Mouse (Mus musculus): ENCODE results near the gene Gdf11. TPM values are rescaled to one million over a fixed set of nuclear protein-coding genes. Genes with fewer than 3 reads are reported as not detected.

The Gdf11 gene
- polyA plus RNA-seq, 1 experiment from 2014 or later = 4.5 TPM

DNA sequence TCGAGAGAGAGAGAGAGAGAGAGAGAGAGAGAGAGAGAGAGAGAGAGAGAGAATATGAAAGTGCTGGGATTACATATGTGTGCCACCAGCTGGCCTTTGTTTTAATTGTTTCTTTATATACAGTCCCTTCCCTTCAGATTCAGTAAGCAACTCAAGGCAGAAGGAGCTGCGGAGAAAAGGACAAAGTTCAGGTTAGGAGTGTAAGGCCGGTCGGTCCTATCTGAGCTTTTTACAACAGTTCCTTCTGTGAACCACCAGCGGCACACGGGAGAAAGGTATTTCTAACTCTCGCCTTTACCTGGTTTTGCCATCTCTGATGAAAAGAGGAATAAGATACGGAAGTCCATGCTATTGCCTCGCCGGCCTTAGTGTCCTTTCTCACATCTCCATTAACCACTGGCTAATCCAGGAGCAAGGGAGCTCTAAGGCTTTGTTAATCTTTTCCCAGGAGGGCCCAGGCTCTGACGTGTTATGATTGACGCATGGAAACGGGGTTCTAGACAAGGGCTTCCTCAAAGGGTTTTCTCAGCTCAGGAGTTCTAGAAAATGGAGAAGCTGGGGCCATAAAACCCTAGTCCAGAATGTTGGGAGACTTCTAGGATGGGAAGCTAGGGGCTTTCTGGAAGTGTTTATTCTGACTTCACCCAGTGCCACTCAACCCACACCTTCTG is 17.4 kb upstream of the Gdf11 start:
- peak overlapping the region; percentile 97 for H3K9ac ChIP-seq (ENCODE audit: low read length)
- ATAC-seq (replicated peaks; ENCODE audit: low FRiP score, low TSS enrichment, low read depth) (peak; percentile 14; the same call in 1 of the 2 replicates), DNase-seq (ENCODE audit: low spot score) (peak; percentile 71)
- H3K4me3 ChIP-seq (ENCODE audit: low read depth, low read length) = peak overlapping the region; percentile 83
- peak overlapping the region; percentile 89 for H3K27ac ChIP-seq (ENCODE audit: low read depth)
- H3K4me1 ChIP-seq (replicated peaks; ENCODE audit: control insufficient read depth, insufficient read depth, low read length) = peaks cover 15% of the 10 kb centered on the region; the same call in 1 of the 2 replicates
- 49% methylated on average over 13 of the region's 13 CpGs for WGBS
- peaks cover 20% of the 10 kb centered on the region for H3K36me3 ChIP-seq (ENCODE audit: control insufficient read depth, insufficient read depth, low read length)
- H3K9me3 ChIP-seq (ENCODE audit: control insufficient read depth, low read length) = no peaks in the 10 kb centered on the region
- no peaks in the 10 kb centered on the region for H3K27me3 ChIP-seq (replicated peaks; ENCODE audit: control insufficient read depth, insufficient read depth, low read length)
- peak overlapping the region; percentile 69 for H3K4me2 ChIP-seq (ENCODE audit: low read length)

DNA sequence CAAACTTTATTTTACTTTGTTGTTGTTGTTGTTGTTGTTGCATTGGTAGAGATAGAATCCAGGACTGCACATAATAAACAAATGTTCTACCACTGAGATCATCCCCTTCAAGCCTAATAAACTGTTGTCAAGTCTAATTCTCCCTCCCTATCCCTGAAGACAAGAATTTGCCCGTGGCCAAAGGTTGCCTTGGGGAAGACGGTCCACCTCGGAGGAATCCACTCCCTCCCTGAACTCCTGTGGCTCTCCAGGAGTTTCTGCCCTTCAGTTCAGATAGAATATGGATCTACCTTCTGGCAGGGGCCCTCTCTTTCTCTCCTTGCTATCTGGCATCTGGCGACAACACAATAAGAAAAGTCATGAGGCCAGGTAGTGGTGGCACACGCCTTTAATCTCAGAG is 13.3 kb upstream of the Gdf11 start:
- H3K27me3 ChIP-seq (replicated peaks; ENCODE audit: control insufficient read depth, insufficient read depth, low read length) = no peaks in the 10 kb centered on the region
- ATAC-seq (replicated peaks; ENCODE audit: low FRiP score, low TSS enrichment, low read depth) = no peak
- no peak overlapping the region for H3K27ac ChIP-seq (ENCODE audit: low read depth)
- no peak overlapping the region for H3K4me2 ChIP-seq (ENCODE audit: low read length)
- no peak for DNase-seq (ENCODE audit: low spot score)
- H3K36me3 ChIP-seq (ENCODE audit: control insufficient read depth, insufficient read depth, low read length) = no peaks in the 10 kb centered on the region
- no peak overlapping the region for H3K4me3 ChIP-seq (ENCODE audit: low read depth, low read length)
- no peak overlapping the region for H3K9ac ChIP-seq (ENCODE audit: low read length)
- WGBS = 69% methylated on average over 5 of the region's 5 CpGs
- peaks cover 3% of the 10 kb centered on the region; the same call in 1 of the 2 replicates for H3K4me1 ChIP-seq (replicated peaks; ENCODE audit: control insufficient read depth, insufficient read depth, low read length)
- no peaks in the 10 kb centered on the region for H3K9me3 ChIP-seq (ENCODE audit: control insufficient read depth, low read length)

DNA sequence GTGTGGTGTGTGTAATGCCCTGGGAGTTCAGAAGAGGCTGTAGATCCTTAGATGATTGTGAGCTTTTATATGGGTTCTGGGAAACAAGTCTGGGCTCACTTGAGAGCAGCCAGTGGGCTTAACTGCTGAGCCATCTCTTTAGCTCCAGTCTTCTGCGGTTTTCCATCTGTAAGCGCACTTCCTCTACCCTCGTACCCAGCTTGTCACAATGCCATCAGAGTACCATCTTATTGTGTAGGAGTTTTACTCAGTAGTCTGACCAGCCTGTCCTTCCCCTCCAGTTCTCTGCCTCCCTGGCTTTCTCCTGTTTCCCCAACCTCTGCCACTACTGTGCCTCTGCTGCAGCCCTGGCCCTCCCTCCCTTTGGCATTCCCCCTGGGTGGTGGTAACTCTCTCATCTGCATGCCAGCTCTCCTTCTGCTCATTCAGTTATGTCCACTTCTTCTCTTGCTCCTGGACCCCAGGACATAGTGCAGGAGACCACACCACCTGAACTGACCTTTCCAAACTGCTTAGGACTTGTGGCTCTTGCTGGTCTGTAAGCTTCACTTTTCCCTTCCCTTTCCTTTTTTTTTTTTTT is 11.0 kb upstream of the Gdf11 start:
- H3K27ac ChIP-seq (ENCODE audit: low read depth) = no peak overlapping the region
- no peak overlapping the region for H3K4me2 ChIP-seq (ENCODE audit: low read length)
- no peaks in the 10 kb centered on the region for H3K27me3 ChIP-seq (replicated peaks; ENCODE audit: control insufficient read depth, insufficient read depth, low read length)
- no peak overlapping the region for H3K4me3 ChIP-seq (ENCODE audit: low read depth, low read length)
- no peaks in the 10 kb centered on the region for H3K36me3 ChIP-seq (ENCODE audit: control insufficient read depth, insufficient read depth, low read length)
- H3K4me1 ChIP-seq (replicated peaks; ENCODE audit: control insufficient read depth, insufficient read depth, low read length) = no peaks in the 10 kb centered on the region
- 75% methylated on average over 3 of the region's 3 CpGs for WGBS
- ATAC-seq (replicated peaks; ENCODE audit: low FRiP score, low TSS enrichment, low read depth) = no peak
- no peak for DNase-seq (ENCODE audit: low spot score)
- H3K9me3 ChIP-seq (ENCODE audit: control insufficient read depth, low read length) = no peaks in the 10 kb centered on the region
- H3K9ac ChIP-seq (ENCODE audit: low read length) = no peak overlapping the region

DNA sequence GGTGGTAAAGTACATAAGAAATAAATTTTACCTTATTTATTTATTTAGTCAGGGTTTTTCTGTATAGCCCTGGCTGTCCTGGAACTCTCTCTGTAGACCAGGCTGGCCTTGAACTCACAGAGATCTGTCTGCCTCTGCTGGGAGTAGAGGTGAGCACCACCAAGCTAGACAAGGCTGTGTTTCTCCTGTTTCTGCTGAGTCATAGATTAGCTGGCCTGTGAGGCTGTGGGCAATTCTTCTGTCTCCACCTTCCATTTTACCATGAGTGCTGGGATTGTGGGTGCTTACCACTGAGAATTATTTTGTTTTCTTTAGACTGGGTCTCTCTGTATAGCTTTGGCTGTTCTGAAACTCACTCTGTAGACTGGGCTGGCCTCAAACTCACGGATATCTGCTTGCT is 9.9 kb upstream of the Gdf11 start:
- no peak for ATAC-seq (replicated peaks; ENCODE audit: low FRiP score, low TSS enrichment, low read depth)

DNA sequence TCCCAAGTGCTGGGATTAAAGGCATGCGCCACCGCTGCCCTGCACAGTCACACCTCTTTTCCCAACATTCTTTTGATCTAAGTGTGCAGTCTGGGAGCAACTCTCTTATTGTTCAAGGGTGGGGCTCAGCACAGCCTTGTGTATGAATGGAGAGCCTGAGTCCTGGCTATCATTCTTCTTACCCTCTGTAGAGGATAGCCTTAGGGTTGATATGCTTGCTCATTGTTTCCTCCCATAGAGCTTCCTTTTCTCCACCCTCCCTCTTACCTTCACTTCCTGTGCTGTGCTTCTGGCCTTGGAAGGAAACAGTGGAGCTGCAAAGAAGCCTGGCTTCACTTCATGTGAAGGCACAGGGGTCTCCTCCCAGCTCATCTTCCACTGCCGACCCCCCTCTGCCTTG is 9.2 kb upstream of the Gdf11 start, which contains the start of gene Cd63:
Gene Cd63 (plus strand): TSS at position 292 of the 400 bp plus-strand sequence.
- no peak within 1 kb of the TSS for H3K27ac ChIP-seq (ENCODE audit: low read depth)
- 76% methylated on average over 3 of the region's 3 CpGs for whole genome bisulfite sequencing
- H3K9ac ChIP-seq (ENCODE audit: low read length) = no peak within 1 kb of the TSS

More for the DNA sequence above, 9.9 kb upstream of the Gdf11 start:
- H3K4me3 ChIP-seq (ENCODE audit: low read depth, low read length) = no peak overlapping the region
- WGBS = 70% methylated on average over 1 of the region's 1 CpGs
- H3K27ac ChIP-seq (ENCODE audit: low read depth) = no peak overlapping the region
- H3K9ac ChIP-seq (ENCODE audit: low read length) = no peak overlapping the region
- no peak overlapping the region for H3K4me2 ChIP-seq (ENCODE audit: low read length)
- no peaks in the 10 kb centered on the region for H3K36me3 ChIP-seq (ENCODE audit: control insufficient read depth, insufficient read depth, low read length)
- H3K9me3 ChIP-seq (ENCODE audit: control insufficient read depth, low read length) = no peaks in the 10 kb centered on the region
- DNase-seq (ENCODE audit: low spot score) = no peak
- peaks cover 9% of the 10 kb centered on the region for H3K27me3 ChIP-seq (replicated peaks; ENCODE audit: control insufficient read depth, insufficient read depth, low read length)
- no peaks in the 10 kb centered on the region for H3K4me1 ChIP-seq (replicated peaks; ENCODE audit: control insufficient read depth, insufficient read depth, low read length)

DNA sequence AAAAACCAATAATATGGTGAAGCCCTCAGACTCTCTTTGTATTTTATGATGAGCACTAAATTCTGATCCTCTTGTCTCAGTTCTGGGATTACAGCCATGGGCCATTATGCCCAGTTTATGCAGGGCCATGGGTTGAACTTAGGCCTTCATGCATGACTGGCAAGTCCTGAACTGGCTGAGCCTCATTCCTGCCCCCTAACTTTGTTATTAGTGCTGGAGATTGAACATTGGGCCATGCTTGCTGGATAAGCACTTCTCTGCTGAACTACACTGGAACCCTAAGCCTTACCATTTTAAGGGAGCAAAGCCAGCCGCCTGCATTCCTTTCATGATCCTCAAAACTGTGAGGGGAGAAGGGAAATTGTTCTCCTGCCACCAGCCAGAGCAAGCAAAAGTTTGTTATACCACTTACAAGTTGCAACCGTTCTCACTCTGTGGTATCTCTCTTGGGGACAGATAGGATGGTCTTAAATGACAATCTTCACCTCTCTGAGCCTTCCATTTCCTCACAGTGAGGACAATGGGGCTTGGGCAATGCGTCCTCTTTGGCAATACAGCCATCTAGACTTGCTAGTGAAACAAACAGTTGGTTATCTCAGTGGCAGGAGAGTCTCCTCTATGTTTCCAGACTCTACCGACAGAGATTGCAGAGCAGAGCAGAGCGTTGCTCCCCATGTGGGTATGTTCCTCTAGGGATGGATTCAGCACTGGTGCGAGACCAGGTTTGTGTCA is 8.4 kb upstream of the Gdf11 start:
- 81% methylated on average over 6 of the region's 6 CpGs for WGBS
- Histone ChIP-seq H3K4me1 (replicated peaks; ENCODE audit: control insufficient read depth, insufficient read depth, low read length) (peaks cover 4% of the 10 kb centered on the region; the same call in 1 of the 2 replicates), H3K9ac (ENCODE audit: low read length) (no peak overlapping the region), H3K36me3 (ENCODE audit: control insufficient read depth, insufficient read depth, low read length) (no peaks in the 10 kb centered on the region), H3K4me2 (ENCODE audit: low read length) (no peak overlapping the region), H3K9me3 (ENCODE audit: control insufficient read depth, low read length) (no peaks in the 10 kb centered on the region), H3K27ac (ENCODE audit: low read depth) (no peak overlapping the region), H3K4me3 (ENCODE audit: low read depth, low read length) (no peak overlapping the region), H3K27me3 (replicated peaks; ENCODE audit: control insufficient read depth, insufficient read depth, low read length) (peaks cover 16% of the 10 kb centered on the region)
- ATAC-seq (replicated peaks; ENCODE audit: low FRiP score, low TSS enrichment, low read depth) = no peak
- DNase-seq (ENCODE audit: low spot score) = no peak

More for the DNA sequence above, 9.2 kb upstream of the Gdf11 start, which contains the start of gene Cd63:
- Histone ChIP-seq H3K36me3 (ENCODE audit: control insufficient read depth, insufficient read depth, low read length) (no peaks in the 10 kb centered on the region), H3K4me3 (ENCODE audit: low read depth, low read length) (no peak within 1 kb of the TSS), H3K4me2 (ENCODE audit: low read length) (no peak within 1 kb of the TSS), H3K4me1 (replicated peaks; ENCODE audit: control insufficient read depth, insufficient read depth, low read length) (peaks cover 4% of the 10 kb centered on the region; the same call in 1 of the 2 replicates), H3K9me3 (ENCODE audit: control insufficient read depth, low read length) (no peaks in the 10 kb centered on the region), H3K27me3 (replicated peaks; ENCODE audit: control insufficient read depth, insufficient read depth, low read length) (peaks cover 16% of the 10 kb centered on the region)
- ATAC-seq (replicated peaks; ENCODE audit: low FRiP score, low TSS enrichment, low read depth) (no peak), DNase-seq (ENCODE audit: low spot score) (no peak)

DNA sequence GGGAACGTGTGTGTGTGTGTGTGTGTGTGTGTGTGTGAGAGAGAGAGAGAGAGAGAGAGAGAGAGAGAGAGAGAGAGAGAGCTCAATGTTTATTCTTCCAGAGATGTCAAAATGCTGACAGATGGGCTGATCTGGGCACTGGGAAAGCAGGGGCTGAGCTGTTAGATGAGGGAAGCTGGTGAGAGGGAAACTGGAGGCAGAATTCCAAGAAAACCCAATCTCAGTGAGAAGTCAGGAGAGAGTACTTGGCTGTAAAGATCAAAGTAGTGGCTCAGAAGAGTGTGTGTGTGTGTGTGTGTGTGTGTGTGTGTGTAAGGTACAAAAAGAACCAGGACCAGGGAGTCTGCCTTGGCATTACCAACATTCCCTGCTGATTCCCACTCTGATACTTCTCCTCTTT is 6.0 kb upstream of the Gdf11 start:
- no peak overlapping the region for H3K4me3 ChIP-seq (ENCODE audit: low read depth, low read length)
- 0% methylated on average over 1 of the region's 1 CpGs for WGBS
- no peak overlapping the region for H3K27ac ChIP-seq (ENCODE audit: low read depth)
- no peak overlapping the region for H3K4me2 ChIP-seq (ENCODE audit: low read length)
- H3K9me3 ChIP-seq (ENCODE audit: control insufficient read depth, low read length) = no peaks in the 10 kb centered on the region
- no peak overlapping the region for H3K9ac ChIP-seq (ENCODE audit: low read length)
- DNase-seq (ENCODE audit: low spot score) (no peak), ATAC-seq (replicated peaks; ENCODE audit: low FRiP score, low TSS enrichment, low read depth) (no peak)
- H3K36me3 ChIP-seq (ENCODE audit: control insufficient read depth, insufficient read depth, low read length) = no peaks in the 10 kb centered on the region
- H3K4me1 ChIP-seq (replicated peaks; ENCODE audit: control insufficient read depth, insufficient read depth, low read length) = peaks cover 4% of the 10 kb centered on the region; the same call in 1 of the 2 replicates
- peaks cover 19% of the 10 kb centered on the region for H3K27me3 ChIP-seq (replicated peaks; ENCODE audit: control insufficient read depth, insufficient read depth, low read length)

DNA sequence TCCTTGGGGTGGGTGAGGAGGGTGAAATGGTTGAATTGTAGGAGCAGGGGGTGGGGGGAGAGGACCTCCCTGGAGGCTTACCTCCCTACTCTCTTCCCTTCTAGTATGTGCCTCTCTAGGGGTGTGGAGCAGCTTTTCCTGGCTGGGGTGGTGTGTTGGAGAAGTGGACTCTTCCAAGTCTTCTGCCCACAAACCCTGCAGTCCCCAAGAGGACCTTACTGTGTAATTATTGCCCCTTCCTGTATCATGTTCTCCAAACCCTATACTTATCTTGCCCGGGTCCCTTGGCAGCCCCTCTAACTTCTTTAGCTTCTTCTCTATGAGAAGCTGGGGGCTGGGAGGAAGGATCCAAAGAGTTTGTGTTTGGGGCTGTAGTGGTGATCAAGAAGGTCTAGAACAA is 5.3 kb upstream of the Gdf11 start:
- H3K36me3 ChIP-seq (ENCODE audit: control insufficient read depth, insufficient read depth, low read length) = no peaks in the 10 kb centered on the region
- peaks cover 7% of the 10 kb centered on the region; the same call in 1 of the 2 replicates for H3K4me1 ChIP-seq (replicated peaks; ENCODE audit: control insufficient read depth, insufficient read depth, low read length)
- no peak overlapping the region for H3K9ac ChIP-seq (ENCODE audit: low read length)
- ATAC-seq (replicated peaks; ENCODE audit: low FRiP score, low TSS enrichment, low read depth) (no peak), DNase-seq (ENCODE audit: low spot score) (no peak)
- H3K27me3 ChIP-seq (replicated peaks; ENCODE audit: control insufficient read depth, insufficient read depth, low read length) = peaks cover 19% of the 10 kb centered on the region
- 35% methylated on average over 1 of the region's 1 CpGs for WGBS
- H3K4me3 ChIP-seq (ENCODE audit: low read depth, low read length) = no peak overlapping the region
- H3K9me3 ChIP-seq (ENCODE audit: control insufficient read depth, low read length) = no peaks in the 10 kb centered on the region
- H3K27ac ChIP-seq (ENCODE audit: low read depth) = no peak overlapping the region
- no peak overlapping the region for H3K4me2 ChIP-seq (ENCODE audit: low read length)
